Mouse (Mus musculus): ENCODE measurements around the gene Zfp184. TPM values are rescaled to one million over a fixed set of nuclear protein-coding genes. Genes with fewer than 3 reads are reported as not detected.
A peak's percentile ranks its signal among the peaks of the same experiment; 100 is the strongest.

Gene Zfp184
- polyA plus RNA-seq, 1 experiment from 2014 or later, result 16.8 TPM

DNA sequence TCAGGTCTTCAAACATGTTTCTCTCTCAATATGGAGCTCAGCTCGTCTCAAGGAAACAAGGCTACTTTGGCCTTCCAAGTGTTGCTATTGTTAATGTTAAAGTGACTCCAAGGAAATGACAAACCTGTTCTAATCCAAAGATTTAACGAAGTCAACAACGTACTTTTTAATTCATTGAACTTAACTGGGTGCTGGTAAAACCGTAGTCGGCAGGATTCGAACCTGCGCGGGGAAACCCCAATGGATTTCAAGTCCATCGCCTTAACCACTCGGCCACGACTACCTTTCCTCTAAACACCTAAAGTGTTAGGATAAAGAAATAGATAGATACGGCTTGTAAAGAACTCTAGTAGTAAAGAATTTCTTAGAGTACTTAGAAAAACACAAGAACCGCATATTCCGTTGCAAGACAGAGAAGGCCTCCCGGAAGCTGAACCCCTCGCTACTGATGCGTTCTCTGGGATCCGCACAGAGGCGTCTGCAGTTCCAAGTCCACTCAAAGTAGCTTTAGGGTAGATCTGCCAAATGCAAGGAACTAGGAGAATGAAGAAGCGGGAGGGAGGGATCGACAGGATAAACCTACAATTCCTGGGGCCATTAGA is 20.1 kb upstream of the Zfp184 start:
- whole genome bisulfite sequencing, result 5% methylated on average over 21 of the region's 21 CpGs
- Histone ChIP-seq H3K27ac (no peak overlapping the region), H3K4me2 (peak overlapping the region; percentile 43), H3K4me3 (peak overlapping the region; percentile 18; the same call in 1 of the 2 replicates), H3K36me3 (no peaks in the 10 kb centered on the region), H3K9me3 (no peaks in the 10 kb centered on the region), H3K9ac (no peak overlapping the region), H3K4me1 (0 out of 2 replicates have a peak, but pooled peaks cover 2% of the 10 kb centered on the region), H3K27me3 (peaks cover 12% of the 10 kb centered on the region; the same call in 1 of the 2 replicates)
- no peak for ATAC-seq (ENCODE audit: insufficient number of reproducible peaks, insufficient read depth, low FRiP score, low TSS enrichment, low read depth)

DNA sequence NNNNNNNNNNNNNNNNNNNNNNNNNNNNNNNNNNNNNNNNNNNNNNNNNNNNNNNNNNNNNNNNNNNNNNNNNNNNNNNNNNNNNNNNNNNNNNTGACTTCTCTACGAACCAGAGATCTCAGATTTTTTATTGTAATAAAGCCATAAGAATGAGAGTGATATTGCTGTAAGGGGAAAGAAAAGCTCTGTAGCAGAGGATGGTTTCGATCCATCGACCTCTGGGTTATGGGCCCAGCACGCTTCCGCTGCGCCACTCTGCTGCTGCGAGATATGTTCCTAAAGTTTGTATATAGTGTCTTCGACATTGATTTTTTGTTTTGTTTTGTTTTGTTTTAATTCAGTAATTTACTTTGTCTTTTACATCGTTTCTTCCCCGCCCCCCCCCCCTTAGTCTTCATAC is 13.9 kb upstream of the Zfp184 start:
- H3K9me3 ChIP-seq, result no peaks in the 10 kb centered on the region
- H3K27ac ChIP-seq, result no peak overlapping the region
- peaks cover 7% of the 10 kb centered on the region for H3K4me1 ChIP-seq
- H3K9ac ChIP-seq, result no peak overlapping the region
- H3K4me3 ChIP-seq, result no peak overlapping the region
- WGBS, result 12% methylated on average over 10 of the region's 10 CpGs
- no peak overlapping the region for H3K4me2 ChIP-seq
- no peaks in the 10 kb centered on the region for H3K36me3 ChIP-seq
- H3K27me3 ChIP-seq, result no peaks in the 10 kb centered on the region
- ATAC-seq (ENCODE audit: insufficient number of reproducible peaks, insufficient read depth, low FRiP score, low TSS enrichment, low read depth), result no peak

DNA sequence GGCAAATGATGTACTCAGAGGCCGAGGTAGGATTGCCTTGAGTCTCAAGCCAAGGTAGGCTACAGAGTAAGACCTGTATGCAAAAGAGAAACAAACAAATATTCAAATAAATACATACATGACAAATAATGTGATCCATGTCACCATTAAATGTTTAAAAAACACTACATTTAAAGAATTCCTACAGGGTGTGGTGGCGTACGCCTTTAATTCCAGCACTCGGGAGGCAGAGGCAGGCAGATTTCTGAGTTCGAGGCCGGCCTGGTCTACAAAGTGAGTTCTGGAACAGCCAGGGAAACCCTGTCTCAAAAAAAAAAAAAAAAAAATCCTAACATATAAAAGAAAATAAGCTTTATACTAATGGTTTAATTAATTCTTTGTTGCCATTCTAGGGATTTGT is 13.2 kb upstream of the Zfp184 start:
- no peak overlapping the region for H3K4me3 ChIP-seq
- 52% methylated on average over 6 of the region's 6 CpGs for WGBS
- no peaks in the 10 kb centered on the region for H3K9me3 ChIP-seq
- no peak overlapping the region for H3K4me2 ChIP-seq
- no peak overlapping the region for H3K27ac ChIP-seq
- H3K36me3 ChIP-seq, result no peaks in the 10 kb centered on the region
- no peak for ATAC-seq (ENCODE audit: insufficient number of reproducible peaks, insufficient read depth, low FRiP score, low TSS enrichment, low read depth)
- no peaks in the 10 kb centered on the region for H3K27me3 ChIP-seq
- no peak overlapping the region for H3K9ac ChIP-seq
- peaks cover 7% of the 10 kb centered on the region for H3K4me1 ChIP-seq

DNA sequence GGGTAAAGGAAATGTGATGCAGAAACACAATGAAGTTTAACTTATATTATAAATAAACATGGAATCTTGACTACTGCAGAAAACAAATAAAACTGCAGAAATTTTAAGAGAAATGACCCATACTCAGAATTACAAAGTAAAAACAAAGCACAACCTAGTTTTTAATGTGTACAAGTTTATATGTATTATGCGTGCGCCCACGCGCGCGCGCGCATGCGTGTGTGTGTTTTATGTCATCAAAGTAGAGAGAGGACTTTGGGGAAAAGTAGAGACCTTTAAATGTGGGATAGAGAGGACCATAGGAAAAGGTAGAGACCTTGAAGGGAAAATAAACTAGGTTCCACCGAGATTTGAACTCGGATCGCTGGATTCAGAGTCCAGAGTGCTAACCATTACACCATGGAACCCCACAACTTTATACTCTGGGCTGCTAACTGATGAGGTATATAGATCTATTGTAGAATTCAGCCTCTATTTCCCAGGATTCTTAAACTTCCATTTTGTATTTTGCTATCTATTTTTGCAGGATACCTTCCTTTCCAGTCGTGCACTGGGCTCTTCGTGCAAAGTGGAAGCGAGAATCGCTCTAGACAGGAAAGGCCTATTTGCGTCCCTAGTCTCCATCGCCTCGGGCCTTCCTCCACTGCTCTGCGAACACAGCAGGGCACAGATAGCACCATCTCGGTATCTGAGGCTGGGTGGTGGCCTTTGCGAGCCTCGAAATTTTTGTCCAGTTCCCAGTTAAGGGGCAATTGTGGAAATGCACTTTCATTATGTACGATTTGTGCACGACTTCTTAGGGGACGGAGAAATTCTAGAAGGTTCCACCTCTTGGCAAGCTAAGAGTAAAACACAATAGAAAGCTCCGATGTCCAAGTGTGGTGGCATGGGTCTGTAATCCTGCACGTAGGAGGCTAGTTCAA is 11.0 kb upstream of the Zfp184 start:
- no peak overlapping the region for H3K27ac ChIP-seq
- WGBS, result 8% methylated on average over 28 of the region's 28 CpGs
- peaks cover 11% of the 10 kb centered on the region for H3K4me1 ChIP-seq
- no peak overlapping the region for H3K9ac ChIP-seq
- no peaks in the 10 kb centered on the region for H3K36me3 ChIP-seq
- H3K4me3 ChIP-seq, result peak overlapping the region; percentile 26
- no peaks in the 10 kb centered on the region for H3K27me3 ChIP-seq
- ATAC-seq (ENCODE audit: insufficient number of reproducible peaks, insufficient read depth, low FRiP score, low TSS enrichment, low read depth), result no peak
- no peaks in the 10 kb centered on the region for H3K9me3 ChIP-seq
- peak overlapping the region; percentile 50 for H3K4me2 ChIP-seq

DNA sequence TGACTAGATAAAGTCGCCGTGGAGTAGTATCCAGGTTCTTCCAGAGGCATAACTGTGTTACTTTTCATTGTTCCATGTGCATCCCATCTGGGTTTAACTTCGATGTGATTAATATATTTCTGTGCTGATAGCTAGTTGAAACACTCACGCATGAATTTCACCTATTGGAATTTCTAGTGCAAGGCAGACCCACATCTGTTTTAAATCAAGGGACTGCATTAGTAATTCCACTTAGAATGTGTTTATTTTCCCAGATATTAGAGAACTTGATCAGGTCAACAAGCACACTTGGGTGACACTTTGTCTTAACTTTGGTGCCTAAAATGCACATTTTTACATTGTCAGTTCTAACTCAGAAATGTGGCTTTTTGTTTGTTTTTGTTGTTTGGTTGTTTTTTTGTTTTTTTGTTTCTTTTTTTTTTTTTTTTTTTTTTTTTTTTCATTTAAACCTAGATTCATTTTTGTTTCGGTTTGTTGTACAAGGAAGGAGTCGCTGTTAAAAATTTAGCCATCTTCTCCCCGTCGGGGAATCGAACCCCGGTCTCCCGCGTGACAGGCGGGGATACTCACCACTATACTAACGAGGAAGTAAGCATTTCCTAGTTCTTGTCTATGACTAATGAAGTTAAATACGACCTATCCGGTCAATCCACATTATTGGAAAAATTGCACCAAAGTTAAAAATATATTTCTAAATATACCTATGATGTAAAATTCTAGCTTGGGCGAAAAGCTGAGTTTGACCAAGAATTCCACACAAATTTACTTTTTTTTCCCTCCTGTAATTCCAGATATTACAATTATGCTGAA is 9.7 kb upstream of the Zfp184 start:
- Histone ChIP-seq H3K9me3 (no peaks in the 10 kb centered on the region), H3K27ac (no peak overlapping the region), H3K4me1 (peaks cover 11% of the 10 kb centered on the region), H3K4me2 (peak overlapping the region; percentile 49), H3K36me3 (no peaks in the 10 kb centered on the region), H3K9ac (no peak overlapping the region), H3K4me3 (no peak overlapping the region), H3K27me3 (no peaks in the 10 kb centered on the region)
- 9% methylated on average over 17 of the region's 17 CpGs for WGBS
- no peak for ATAC-seq (ENCODE audit: insufficient number of reproducible peaks, insufficient read depth, low FRiP score, low TSS enrichment, low read depth)

DNA sequence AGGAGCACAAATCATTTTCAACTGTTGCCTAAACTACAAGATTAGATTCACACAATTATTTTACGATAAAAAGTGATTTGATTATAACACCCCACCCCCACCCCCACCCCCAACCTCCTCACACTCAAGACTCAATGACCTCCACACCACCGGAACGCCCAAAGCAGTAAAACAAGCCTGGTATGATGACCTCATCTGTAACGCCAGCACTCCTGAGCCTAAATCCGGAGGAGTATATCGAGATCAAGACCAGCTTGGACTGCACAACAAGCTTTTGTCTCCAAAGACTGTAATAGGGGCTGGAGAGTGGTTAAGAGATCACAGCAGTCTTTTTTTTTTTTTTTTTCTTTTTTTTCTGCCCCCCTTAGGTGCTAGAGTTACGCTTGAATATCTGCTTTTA is 9.1 kb upstream of the Zfp184 start:
- Histone ChIP-seq H3K9ac (no peak overlapping the region), H3K36me3 (no peaks in the 10 kb centered on the region), H3K4me3 (peak overlapping the region; percentile 10; the same call in 1 of the 2 replicates), H3K4me1 (peaks cover 11% of the 10 kb centered on the region), H3K9me3 (no peaks in the 10 kb centered on the region), H3K27ac (no peak overlapping the region), H3K27me3 (no peaks in the 10 kb centered on the region), H3K4me2 (peak overlapping the region; percentile 49)
- WGBS, result 3% methylated on average over 7 of the region's 7 CpGs
- no peak for ATAC-seq (ENCODE audit: insufficient number of reproducible peaks, insufficient read depth, low FRiP score, low TSS enrichment, low read depth)

DNA sequence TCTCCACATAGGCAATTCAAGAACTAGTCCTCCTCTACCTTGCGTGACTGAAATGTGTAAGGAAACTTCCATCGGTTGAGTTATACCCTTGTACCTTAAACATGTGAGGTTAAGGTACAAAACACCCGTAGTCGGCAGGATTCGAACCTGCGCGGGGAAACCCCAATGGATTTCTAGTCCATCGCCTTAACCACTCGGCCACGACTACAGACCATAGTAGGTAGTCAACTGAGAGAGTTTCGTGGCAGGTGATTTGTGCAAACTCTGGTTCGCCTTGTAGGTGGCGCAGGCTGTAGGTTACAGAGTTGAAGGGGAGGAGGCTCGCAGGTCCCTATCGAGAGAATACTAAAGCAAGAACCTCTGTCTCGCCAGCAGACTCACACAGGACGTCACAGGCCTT is 7.9 kb upstream of the Zfp184 start:
- ATAC-seq (ENCODE audit: insufficient number of reproducible peaks, insufficient read depth, low FRiP score, low TSS enrichment, low read depth), result no peak

DNA sequence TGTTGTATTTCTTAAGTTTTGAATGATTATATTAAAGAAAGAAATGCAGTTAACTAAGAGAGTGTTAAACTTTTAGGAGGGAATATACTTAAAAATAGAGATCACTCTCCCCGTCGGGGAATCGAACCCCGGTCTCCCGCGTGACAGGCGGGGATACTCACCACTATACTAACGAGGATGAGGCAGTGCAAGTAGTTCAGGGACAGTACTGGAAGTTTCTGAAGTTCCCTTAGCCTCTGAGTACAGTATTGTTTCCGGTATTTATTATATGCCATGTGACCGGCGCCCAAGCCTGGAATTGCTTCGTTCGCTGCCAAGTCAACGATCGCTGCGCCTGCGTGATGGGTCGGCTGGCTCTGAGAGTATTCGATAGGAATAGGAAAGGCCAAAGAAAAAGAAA is 4.7 kb upstream of the Zfp184 start:
- 0 out of 2 replicates have a peak, but pooled peaks cover 5% of the 10 kb centered on the region for H3K4me1 ChIP-seq
- H3K4me2 ChIP-seq, result peak overlapping the region; percentile 67
- peak overlapping the region; percentile 39 for H3K27ac ChIP-seq
- H3K9me3 ChIP-seq, result no peaks in the 10 kb centered on the region
- H3K27me3 ChIP-seq, result no peaks in the 10 kb centered on the region
- ATAC-seq (ENCODE audit: insufficient number of reproducible peaks, insufficient read depth, low FRiP score, low TSS enrichment, low read depth), result peak; percentile 83
- under 1% methylated on average over 19 of the region's 19 CpGs for WGBS
- H3K36me3 ChIP-seq, result no peaks in the 10 kb centered on the region
- peak overlapping the region; percentile 67 for H3K9ac ChIP-seq
- peak overlapping the region; percentile 53 for H3K4me3 ChIP-seq

More for the DNA sequence above, 7.9 kb upstream of the Zfp184 start:
- Histone ChIP-seq H3K27me3 (no peaks in the 10 kb centered on the region), H3K27ac (no peak overlapping the region), H3K4me3 (peak overlapping the region; percentile 28), H3K9me3 (no peaks in the 10 kb centered on the region), H3K9ac (no peak overlapping the region), H3K4me2 (peak overlapping the region; percentile 49), H3K36me3 (no peaks in the 10 kb centered on the region), H3K4me1 (peaks cover 11% of the 10 kb centered on the region)
- 3% methylated on average over 17 of the region's 17 CpGs for WGBS

DNA sequence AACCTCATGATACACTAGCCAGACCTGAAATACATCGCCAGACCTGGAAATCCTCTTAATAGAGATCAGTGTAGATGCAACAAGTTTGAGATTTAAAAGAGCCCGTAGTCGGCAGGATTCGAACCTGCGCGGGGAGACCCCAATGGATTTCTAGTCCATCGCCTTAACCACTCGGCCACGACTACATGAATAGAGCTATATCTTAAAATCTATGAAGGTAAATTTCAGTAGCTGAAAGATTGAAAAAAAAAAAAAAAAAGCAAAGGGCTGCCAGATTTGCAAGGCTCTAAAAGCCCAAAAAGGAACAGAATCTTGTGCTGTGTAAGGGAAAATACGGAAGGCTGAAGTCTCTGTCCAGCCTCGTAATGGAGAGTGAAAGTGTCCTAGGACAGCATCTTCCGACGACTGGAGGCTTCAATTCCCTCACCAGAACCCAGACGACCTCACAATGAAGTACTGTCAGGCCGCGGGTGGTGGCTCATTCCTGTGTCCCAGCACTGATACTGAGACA is 4.0 kb upstream of the Zfp184 start:
- H3K9ac ChIP-seq, result peak overlapping the region; percentile 67
- no peaks in the 10 kb centered on the region for H3K36me3 ChIP-seq
- under 1% methylated on average over 16 of the region's 16 CpGs for WGBS
- H3K4me1 ChIP-seq, result 0 out of 2 replicates have a peak, but pooled peaks cover 5% of the 10 kb centered on the region
- no peaks in the 10 kb centered on the region for H3K9me3 ChIP-seq
- no peak for ATAC-seq (ENCODE audit: insufficient number of reproducible peaks, insufficient read depth, low FRiP score, low TSS enrichment, low read depth)
- peak overlapping the region; percentile 57 for H3K27ac ChIP-seq
- H3K27me3 ChIP-seq, result no peaks in the 10 kb centered on the region
- H3K4me2 ChIP-seq, result peak overlapping the region; percentile 67
- H3K4me3 ChIP-seq, result peak overlapping the region; percentile 53

DNA sequence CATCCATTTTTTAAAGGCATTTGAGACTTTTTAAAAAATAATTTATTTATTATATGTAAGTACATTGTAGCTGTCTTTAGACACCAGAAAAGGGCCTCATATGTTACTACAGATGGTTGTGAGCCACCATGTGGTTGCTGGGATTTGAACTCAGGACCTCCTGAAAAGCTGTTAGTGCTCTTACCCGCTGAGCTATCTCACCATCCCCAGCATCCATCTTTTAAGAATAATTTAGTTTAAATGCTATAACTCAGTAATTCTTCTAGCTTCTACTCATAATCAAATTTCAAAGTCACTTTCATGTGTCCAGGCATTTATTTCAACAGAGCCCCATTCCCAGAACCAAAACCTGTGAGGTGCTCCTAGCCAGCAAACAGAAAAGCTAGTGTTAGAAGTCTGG is 1.2 kb upstream of the Zfp184 start:
- Histone ChIP-seq H3K27me3 (no peaks in the 10 kb centered on the region), H3K27ac (no peak overlapping the region), H3K4me1 (peaks cover 12% of the 10 kb centered on the region), H3K9ac (no peak overlapping the region), H3K4me3 (no peak overlapping the region), H3K36me3 (peaks cover 5% of the 10 kb centered on the region), H3K9me3 (no peaks in the 10 kb centered on the region), H3K4me2 (no peak overlapping the region)
- ATAC-seq (ENCODE audit: insufficient number of reproducible peaks, insufficient read depth, low FRiP score, low TSS enrichment, low read depth), result no peak
- 64% methylated on average over 1 of the region's 1 CpGs for WGBS

DNA sequence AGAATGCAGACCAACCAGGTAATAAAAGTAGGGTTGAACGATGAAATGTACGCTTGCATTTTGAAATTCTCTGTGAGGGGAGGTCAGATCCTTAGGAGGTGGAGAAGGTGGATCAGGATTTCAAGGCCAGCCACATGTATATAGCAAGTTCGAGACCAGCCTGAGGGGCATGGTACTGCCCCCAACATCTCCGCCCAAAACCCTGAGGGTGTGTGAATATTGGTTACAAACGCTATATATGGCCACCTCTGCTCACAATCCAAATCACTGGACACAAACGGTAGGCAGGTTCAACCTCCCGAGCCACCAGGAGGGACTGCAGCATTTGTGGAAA is 335 bp upstream of the Zfp184 start:
- H3K9ac ChIP-seq, result peak overlapping the region; percentile 82
- H3K27ac ChIP-seq, result peak overlapping the region; percentile 85
- WGBS, result under 1% methylated on average over 7 of the region's 7 CpGs
- no peaks in the 10 kb centered on the region for H3K27me3 ChIP-seq
- H3K4me1 ChIP-seq, result peaks cover 12% of the 10 kb centered on the region
- peak; percentile 48 for ATAC-seq (ENCODE audit: insufficient number of reproducible peaks, insufficient read depth, low FRiP score, low TSS enrichment, low read depth)
- peaks cover 14% of the 10 kb centered on the region for H3K36me3 ChIP-seq
- peak overlapping the region; percentile 77 for H3K4me3 ChIP-seq
- peak overlapping the region; percentile 75 for H3K4me2 ChIP-seq
- H3K9me3 ChIP-seq, result no peaks in the 10 kb centered on the region

Measured in embryonic facial prominence, embryonic 13.5 days (tissue).